Mouse (Mus musculus): Measurements from ENCODE around the gene Gm29554. TPM values are rescaled to one million over a fixed set of nuclear protein-coding genes. Genes with fewer than 3 reads are reported as not detected.
"Not testable (repeated sequence)": the region's sequence is repeated elsewhere in the genome, so short reads cannot be mapped to it uniquely, and the experiment has no call there.

The Gm29554 gene
- polyA plus RNA-seq (2014; fragmentation: Nextera tagmentation; extraction: Ambion mirVana), result not detected in 2 replicates

DNA sequence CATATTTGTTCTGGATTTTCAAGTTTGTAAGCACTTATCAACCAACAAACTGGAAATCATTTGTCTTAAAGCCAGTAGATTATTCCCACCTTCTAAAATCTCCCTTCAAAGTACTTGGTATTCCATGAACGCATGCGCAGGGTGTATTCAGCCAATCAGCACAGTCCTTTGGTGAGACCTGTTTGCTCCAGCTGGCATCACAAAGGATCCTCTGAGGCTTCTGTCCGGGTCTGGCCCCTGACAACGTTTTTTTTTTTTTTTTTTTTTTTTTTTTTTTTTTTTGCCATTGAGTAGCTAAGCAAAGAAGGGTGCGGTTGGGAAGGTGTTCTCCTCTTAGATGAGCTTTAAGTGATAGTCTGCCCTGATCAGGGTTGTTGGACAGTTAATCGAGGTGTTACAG, at the start of gene Gm29554:
Gm29554 (plus strand) TSS at position 301 of the 400 bp plus-strand sequence.
- H3K4me3 ChIP-seq (ENCODE audit: control insufficient read depth in 1 of 2, insufficient read depth in 1 of 2, low read depth in 1 of 2, low read length in 2 of 2); H3K4me2 ChIP-seq (ENCODE audit: low read length); H3K9ac ChIP-seq (ENCODE audit: low read length); H3K27me3 ChIP-seq (ENCODE audit: control insufficient read depth, insufficient read depth, low read length); H3K4me1 ChIP-seq (ENCODE audit: control insufficient read depth in 2 of 2, insufficient read depth in 2 of 2, low read length in 2 of 2); H3K36me3 ChIP-seq (ENCODE audit: control insufficient read depth, insufficient read depth, low read length); H3K9me3 ChIP-seq (ENCODE audit: control insufficient read depth, low read length); ATAC-seq (ENCODE audit: insufficient number of reproducible peaks, insufficient read depth, low FRiP score, low read depth); H3K27ac ChIP-seq (replicated peaks in 1 of 2; ENCODE audit: control insufficient read depth in 1 of 2, insufficient read depth in 1 of 2, low read depth in 2 of 2, low read length in 2 of 2): not testable (repeated sequence)
- WGBS, result no CpG with 5 or more reads among the region's 6 CpGs

Other genes with a start within 250 kb of the Gm29554 start
- not detected in 2 replicates for gene Gm20812, start 108.0 kb downstream of the Gm29554 start, polyA plus RNA-seq (2014; fragmentation: Nextera tagmentation; extraction: Ambion mirVana)

All from heart, embryonic 14.5 days (tissue).